8 mouse cellular contexts compared by ENCODE assay signal in genomic region chr1:153480386-153481024, GRCm38 (mm10). TPM values are rescaled to one million over a fixed set of nuclear protein-coding genes. Genes with fewer than 3 reads are reported as not detected.
DNase-seq lines count a peak whose midpoint lies in the region; ATAC-seq and TF ChIP-seq lines count a peak whose summit lies in the region.

No protein-coding gene starts in this region.

- peak; percentile 73 for DNase-seq in kidney, adult 2 months
- peak; percentile 68 for DNase-seq in adipocyte (ENCODE audit: low spot score)
- DNase-seq in embryo, embryonic 11.5 days (ENCODE audit: low read depth, low spot score): peak; percentile 39
- peak; percentile 57 to 80 for DNase-seq in heart, postnatal 36 days
- peak; percentile 68 for DNase-seq in left cerebral cortex, postnatal 4 days
- DNase-seq in spleen, postnatal 36 days (ENCODE audit: low spot score in 2 of 2): peak; percentile 64 to 75

- H3K9me3 ChIP-seq in kidney, embryonic 15.5 days (replicated peaks): no peaks in the 10 kb centered on the region
- H3K9me3 ChIP-seq in midbrain, embryonic 13.5 days: no peaks in the 10 kb centered on the region

- TF ChIP-seq POLR2A in kidney, adult 2 months (IDR thresholded peaks at IDR 0.05; ENCODE audit: low read depth, low read length): no peak

- no peak overlapping the region for H3K4me2 ChIP-seq in kidney, embryonic 15.5 days
- H3K4me2 ChIP-seq in midbrain, embryonic 13.5 days (replicated peaks): no peak overlapping the region

- TF ChIP-seq CTCF in kidney, adult 2 months (conservative IDR thresholded peaks at IDR 0.05; ENCODE audit: insufficient read depth, insufficient read length, low read depth, low read length): peak; percentile 76

- 52% methylated on average over 1 of the region's 1 CpGs for WGBS in kidney, adult 2 months
- 51% methylated on average over 1 of the region's 1 CpGs for WGBS in kidney, embryonic 15.5 days
- WGBS in midbrain, embryonic 13.5 days: 47% methylated on average over 1 of the region's 1 CpGs

- no peak overlapping the region for H3K9ac ChIP-seq in kidney, embryonic 15.5 days
- H3K9ac ChIP-seq in midbrain, embryonic 13.5 days (replicated peaks): no peak overlapping the region

- ATAC-seq in kidney, embryonic 15.5 days (replicated peaks; ENCODE audit: low FRiP score): no peak
- 0 out of 2 replicates have a peak, but pooled peaks have one; percentile 58 for ATAC-seq in midbrain, embryonic 13.5 days

- H3K36me3 ChIP-seq in kidney, adult 2 months (ENCODE audit: control insufficient read depth, insufficient read depth, low read length): peaks cover 21% of the 10 kb centered on the region
- H3K36me3 ChIP-seq in kidney, embryonic 15.5 days: peaks cover 74% of the 10 kb centered on the region
- H3K36me3 ChIP-seq in midbrain, embryonic 13.5 days: peaks cover 62% of the 10 kb centered on the region

- H3K4me3 ChIP-seq in kidney, adult 2 months (ENCODE audit: insufficient read depth, low read depth, low read length): no peak overlapping the region
- no peak overlapping the region for H3K4me3 ChIP-seq in kidney, embryonic 15.5 days (replicated peaks)
- no peak overlapping the region for H3K4me3 ChIP-seq in midbrain, embryonic 13.5 days (replicated peaks)

- H3K27ac ChIP-seq in kidney, adult 2 months (ENCODE audit: insufficient read depth, low read depth, low read length): no peak overlapping the region
- no peak overlapping the region for H3K27ac ChIP-seq in kidney, embryonic 15.5 days
- H3K27ac ChIP-seq in midbrain, embryonic 13.5 days: no peak overlapping the region

- H3K27me3 ChIP-seq in kidney, adult 2 months (replicated peaks; ENCODE audit: control insufficient read depth, insufficient read depth, low read length): no peaks in the 10 kb centered on the region
- no peaks in the 10 kb centered on the region for H3K27me3 ChIP-seq in kidney, embryonic 15.5 days
- no peaks in the 10 kb centered on the region for H3K27me3 ChIP-seq in midbrain, embryonic 13.5 days

- H3K4me1 ChIP-seq in kidney, adult 2 months (ENCODE audit: control insufficient read depth, insufficient read depth, low read length): peaks cover 9% of the 10 kb centered on the region
- peaks cover 23% of the 10 kb centered on the region for H3K4me1 ChIP-seq in kidney, embryonic 15.5 days
- H3K4me1 ChIP-seq in midbrain, embryonic 13.5 days (replicated peaks): peaks cover 26% of the 10 kb centered on the region

- intact Hi-C loops in heart, postnatal 36 days (cut with DNase I): no loop called here
- intact Hi-C loops in left cerebral cortex, postnatal 4 days (cut with DNase I): loop anchor here (10.0 kb wide), 1 partner anchor 264 kb away; the partner anchor contains the start of genes Rgs16 and Rnasel

RNA-seq across cellular contexts. Expression of gene Dhx9, which starts 7.0 kb away (rescaled TPM):
- polyA plus RNA-seq in kidney, adult 2 months (2012; rRNA removed): 14.4 and 20.9 TPM in 2 replicates
- polyA plus RNA-seq in kidney, embryonic 15.5 days (2015; fragmentation: Nextera tagmentation; extraction: Ambion mirVana): 37.3 and 39.6 TPM in 2 replicates
- 10 to 100 TPM; 49.5 to 50.9 TPM for total RNA-seq in heart, postnatal 36 days (2021)
- 100 to 1,000 TPM; 188 to 192 TPM for total RNA-seq in left cerebral cortex, postnatal 4 days (2021)
- 51.6 and 53.7 TPM in 2 replicates for polyA plus RNA-seq in midbrain, embryonic 13.5 days (2015; fragmentation: Nextera tagmentation; extraction: Ambion mirVana)

RNA-seq across cellular contexts. Expression of gene Shcbp1l, which starts 55.5 kb away (rescaled TPM):
- 0.04 and 0.06 TPM in 2 replicates for polyA plus RNA-seq in kidney, adult 2 months (2012; rRNA removed)
- polyA plus RNA-seq in kidney, embryonic 15.5 days (2015; fragmentation: Nextera tagmentation; extraction: Ambion mirVana): 0.12 and 0.13 TPM in 2 replicates
- not detected for total RNA-seq in heart, postnatal 36 days (2021)
- total RNA-seq in left cerebral cortex, postnatal 4 days (2021): 1 to 10 TPM; 2.8 to 3.2 TPM
- 0.27 and 0.35 TPM in 2 replicates for polyA plus RNA-seq in midbrain, embryonic 13.5 days (2015; fragmentation: Nextera tagmentation; extraction: Ambion mirVana)
